Mouse (Mus musculus) myocyte (in vitro differentiated cells): ENCODE measurements around the gene Tmem101.

ENCODE experiments used
- MAX ChIP-seq: IDR thresholded peaks from one replicate; pipeline ENCODE4 v1.6.1; 2011; ENCODE audit warnings: low read depth, mild to moderate bottlenecking, control low read depth
- MYOD1 ChIP-seq, 3 experiments: IDR thresholded peaks; one replicate each; pipeline ENCODE4 v1.6.1; 2011; ENCODE audit warnings: control low read depth in 2 of 3, low read depth in 2 of 3, mild to moderate bottlenecking in 2 of 3, moderate library complexity in 1 of 3; ENCODE audit not compliant: insufficient read length in 2 of 3, control insufficient read depth in 1 of 3
- POLR2A ChIP-seq: IDR thresholded peaks from one replicate; pipeline ENCODE4 v1.6.1; 2011; ENCODE audit warnings: low read depth, mild to moderate bottlenecking, control low read depth, moderate library complexity; ENCODE audit not compliant: insufficient read length
- TCF3 ChIP-seq: IDR thresholded peaks from one replicate; pipeline ENCODE4 v1.6.1; 2011; ENCODE audit warnings: low read depth, control low read depth; ENCODE audit not compliant: insufficient read length
- USF1 ChIP-seq: IDR thresholded peaks from one replicate; pipeline ENCODE4 v1.6.1; 2011; ENCODE audit warnings: low read depth, mild to moderate bottlenecking, control low read depth, moderate library complexity

- TF ChIP-seq MAX (no peak), POLR2A (no peak), TCF3 (no peak), USF1 (no peak), MYOD1 (IDR thresholded peaks at IDR 0.05; ENCODE audit: control insufficient read depth in 1 of 3, insufficient read length in 2 of 3, low read depth in 2 of 3) (no peak)
These were observed 29.5 kb upstream of the Tmem101 start for GRCm38 (mm10) chr11:102185677-102186076.
